Mouse (Mus musculus) mouse trophoblast stem cell (cell line): ENCODE measurements around the gene Pprc1.

Experiments
- in situ Hi-C, 2 experiments: fragments of 300-500 bp; cut with MseI, MboI; formaldehyde crosslinking; loops; 2 replicates in 1 of 2; 3 replicates in 1 of 2; pipeline ENCODE4 v1.15.1; 2025

The Pprc1 gene

DNA sequence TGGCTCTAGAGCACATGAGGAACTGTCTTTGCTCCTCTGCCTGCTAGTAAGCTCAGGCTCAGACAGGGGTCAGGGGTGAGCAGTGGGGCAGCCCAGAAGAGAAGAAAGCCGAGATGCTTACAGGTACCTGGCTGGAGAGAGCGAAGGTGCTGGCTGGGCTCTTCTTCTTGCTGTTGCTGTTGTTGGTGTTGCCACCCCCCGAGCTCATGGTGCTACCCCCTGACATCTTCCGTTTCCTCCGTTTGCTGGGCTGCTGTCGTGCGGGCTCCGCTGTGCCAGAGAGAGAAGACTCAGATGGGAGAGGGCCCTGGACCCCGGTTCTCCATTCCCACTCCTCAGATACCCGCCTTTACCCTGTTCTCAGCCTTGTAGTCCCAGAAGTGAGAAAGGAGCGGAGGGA is 10.8 kb upstream of the Pprc1 start:
- in situ Hi-C loops, result no loop called here

DNA sequence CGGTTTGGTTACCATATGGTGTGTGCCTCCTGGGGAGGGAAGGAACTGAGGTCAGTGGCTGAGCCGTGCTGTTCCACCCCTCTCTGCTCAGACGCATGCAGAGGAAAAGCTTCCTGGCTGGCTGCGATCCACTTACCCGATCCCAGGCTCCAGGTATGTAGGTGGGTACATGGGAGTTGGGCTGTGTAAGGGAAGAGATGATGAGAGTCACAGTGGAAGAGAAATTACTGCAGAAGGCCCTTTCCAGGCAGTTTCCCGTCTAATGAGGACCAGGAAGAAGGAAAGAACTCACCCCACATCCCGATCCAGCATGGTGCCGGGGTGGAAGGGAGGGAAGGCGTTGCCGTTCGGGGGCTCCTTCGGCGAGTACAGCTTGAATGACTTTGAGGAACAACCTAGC is 8.7 kb upstream of the Pprc1 start:
- in situ Hi-C loops, result no loop called here

DNA sequence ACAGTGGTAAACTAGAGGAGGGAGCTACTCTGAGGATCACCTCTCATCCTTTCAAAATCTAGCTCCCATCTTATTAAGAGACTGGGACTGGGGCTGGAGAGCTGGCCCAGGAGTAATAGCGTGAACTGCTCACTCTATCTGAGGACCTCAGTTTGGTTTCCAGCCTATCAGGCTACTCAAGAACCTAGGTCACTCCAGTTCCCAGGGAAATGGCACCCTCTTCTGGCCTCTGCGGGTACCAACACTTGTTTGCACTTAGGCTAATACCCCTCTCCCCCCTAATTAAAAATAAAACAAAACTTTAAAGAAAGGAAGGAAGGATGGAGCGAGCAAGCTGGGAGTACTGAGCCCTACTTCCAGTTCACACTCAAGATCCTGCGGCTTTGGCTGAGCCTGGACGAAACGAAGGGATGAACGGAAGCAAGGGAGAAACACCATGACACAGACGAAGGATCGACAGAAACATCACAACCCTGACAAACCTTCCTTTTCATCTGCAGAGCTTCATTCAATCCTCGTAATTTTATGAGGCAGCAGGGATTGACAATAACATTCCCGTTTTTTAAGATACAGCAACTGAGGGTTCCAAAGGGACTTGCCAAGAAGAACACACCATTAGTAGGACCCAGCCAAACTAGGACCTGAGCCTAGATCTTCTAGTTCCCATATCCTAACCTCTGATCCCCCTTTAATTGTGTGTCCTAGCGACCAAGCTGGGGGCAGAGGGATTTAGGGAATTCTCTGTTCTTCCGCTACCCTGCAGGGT is 8.0 kb upstream of the Pprc1 start:
- in situ Hi-C loops, result no loop called here

DNA sequence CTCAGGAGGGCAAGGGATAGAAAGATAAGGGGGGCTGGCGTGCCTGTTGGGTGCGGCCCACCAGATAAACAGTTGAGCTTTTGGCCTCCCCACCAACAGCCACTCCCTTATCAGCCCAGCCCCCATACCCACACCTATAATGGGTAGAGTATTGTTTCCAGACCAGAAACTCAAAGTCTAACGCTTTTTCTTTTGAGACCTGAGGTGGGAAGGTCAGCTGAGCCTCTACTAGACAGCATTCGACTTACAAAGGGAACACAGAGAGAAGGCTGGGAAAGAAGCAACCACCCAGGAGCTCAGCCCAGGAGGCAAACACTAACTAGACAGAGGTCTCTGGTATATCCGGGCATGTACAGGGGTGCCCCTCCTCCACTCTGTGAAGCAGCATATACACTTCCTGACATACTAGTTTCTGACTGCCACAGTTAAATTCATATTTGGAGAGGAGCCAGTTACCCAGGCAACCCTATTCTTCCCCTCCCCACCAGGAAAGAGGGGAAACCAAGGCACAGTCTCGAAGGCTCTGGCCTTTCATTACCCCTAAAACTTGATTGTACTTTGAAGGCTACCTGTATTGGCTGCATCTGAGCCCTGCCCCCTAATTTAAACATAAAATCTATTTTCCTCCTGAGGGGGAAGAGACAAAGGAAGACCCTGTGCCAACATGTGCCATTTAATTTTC is 7.3 kb upstream of the Pprc1 start:
- in situ Hi-C loops, result no loop called here

DNA sequence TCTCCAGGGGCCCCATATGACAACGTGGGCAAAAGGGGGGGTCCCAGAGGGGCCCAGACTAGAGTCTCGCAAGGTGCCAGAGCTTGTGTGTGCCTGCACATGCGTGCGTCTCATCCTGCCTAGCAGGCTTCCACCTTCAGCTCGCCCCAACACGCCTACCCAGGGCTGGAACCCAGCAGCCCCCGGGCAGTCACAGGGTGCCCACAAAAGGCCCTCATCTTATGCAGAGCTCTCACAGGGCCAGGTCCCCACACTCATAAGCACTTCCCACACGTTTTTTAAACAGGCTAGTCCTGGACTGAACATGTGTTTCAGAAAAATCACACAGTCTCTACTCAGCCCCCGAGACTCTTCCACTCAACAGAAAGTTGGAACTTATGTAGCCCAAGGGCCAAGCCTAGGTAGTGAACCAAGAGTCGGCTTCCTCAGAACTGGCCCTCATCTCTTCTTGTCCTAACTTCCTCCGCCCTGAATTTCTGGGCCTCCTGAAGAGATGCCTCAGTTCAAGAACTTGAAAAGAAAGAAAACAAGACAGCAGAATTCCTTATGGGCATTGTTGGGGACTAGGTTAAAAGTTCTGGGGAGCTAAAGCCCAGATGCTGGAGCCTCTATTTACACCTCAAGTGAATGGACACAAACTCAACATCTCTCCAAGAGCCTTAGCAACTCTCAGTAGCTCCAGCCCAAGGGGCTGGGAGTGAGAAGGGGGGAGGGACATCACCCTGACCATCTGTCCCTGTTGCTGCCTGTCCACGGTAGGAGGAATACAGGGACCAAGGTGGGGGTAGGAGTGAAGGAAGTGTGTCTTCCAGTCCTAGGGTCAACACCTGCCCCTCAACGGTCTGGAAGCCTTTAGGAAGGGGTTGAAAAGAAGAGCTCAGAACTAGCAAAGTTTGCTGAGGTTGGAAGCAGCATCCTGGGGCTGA is 6.5 kb upstream of the Pprc1 start:
- in situ Hi-C loops, result no loop called here

DNA sequence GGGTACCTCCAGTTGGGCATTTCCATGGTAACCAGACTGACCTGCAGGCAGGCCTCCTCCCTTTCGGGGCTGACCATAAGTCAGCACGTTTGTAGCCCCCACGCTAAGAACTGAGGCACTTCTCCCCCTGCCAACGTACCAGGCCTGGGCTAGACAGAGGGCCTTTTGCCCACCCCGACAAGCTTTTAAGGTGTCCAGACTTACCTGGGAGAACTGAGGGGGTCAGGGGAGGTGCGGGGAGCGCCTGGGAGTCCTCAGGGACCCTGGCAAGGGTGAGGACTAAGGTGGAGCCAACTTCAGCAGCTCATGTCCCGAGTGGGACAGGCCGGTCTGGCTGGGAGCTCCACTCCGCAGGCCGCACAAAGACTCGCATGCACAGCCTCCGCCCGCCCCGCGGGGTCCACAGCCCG is 5.8 kb upstream of the Pprc1 start:
- in situ Hi-C loops, result no loop called here

DNA sequence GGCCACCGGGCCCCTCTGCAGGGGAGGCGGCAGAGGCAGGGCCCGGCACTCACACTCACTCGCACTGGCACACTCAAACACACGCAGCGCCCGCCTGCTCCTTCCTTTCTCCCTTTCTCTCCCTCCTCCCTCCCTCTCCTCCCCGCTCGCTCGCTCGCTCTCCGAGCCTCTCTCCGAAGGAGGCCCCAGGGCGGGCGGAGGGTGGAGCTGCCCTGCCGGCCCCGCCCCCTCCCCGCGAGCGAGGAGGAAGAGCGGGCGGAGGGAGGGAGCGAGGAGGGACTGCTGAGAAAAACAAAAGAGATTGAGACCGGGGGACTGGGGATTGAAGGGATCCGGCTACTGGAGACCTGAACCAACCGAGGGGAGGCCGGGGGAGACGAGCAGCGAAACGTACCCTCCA is 5.2 kb upstream of the Pprc1 start:
- in situ Hi-C loops, result no loop called here

DNA sequence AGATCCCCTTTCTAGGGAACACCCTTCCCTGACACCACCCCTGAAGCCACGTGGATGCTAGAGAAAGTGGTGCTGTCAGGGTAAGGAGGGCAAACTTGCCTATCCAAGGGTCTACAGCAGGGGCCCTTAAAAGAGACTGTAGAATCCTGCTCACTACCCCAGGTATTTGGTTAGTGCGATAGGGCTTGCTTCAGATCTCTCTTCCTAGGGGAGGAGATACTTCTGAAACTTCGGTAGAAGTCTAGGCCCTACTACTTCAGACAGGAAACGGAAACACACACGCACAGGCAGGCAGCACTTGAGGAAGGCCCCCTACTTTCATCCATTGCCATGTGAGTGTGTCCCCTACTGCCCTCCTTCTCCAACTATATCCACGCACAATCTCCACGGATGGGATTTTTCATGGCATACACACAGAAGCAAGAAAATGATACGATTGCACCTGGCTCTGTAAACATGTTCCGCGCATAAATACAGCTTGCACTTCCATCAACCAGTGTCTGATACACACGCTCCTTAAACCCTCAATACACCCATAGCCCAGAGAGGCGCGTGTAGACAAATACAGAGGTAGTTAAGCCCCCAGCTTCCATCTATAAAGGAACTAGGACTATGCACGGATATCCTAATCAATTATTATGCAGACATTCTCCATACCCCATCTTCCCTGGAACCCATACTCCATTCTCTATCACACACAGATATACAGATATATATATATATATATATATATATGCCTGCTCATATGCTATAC is 4.4 kb upstream of the Pprc1 start:
- in situ Hi-C loops, result no loop called here

DNA sequence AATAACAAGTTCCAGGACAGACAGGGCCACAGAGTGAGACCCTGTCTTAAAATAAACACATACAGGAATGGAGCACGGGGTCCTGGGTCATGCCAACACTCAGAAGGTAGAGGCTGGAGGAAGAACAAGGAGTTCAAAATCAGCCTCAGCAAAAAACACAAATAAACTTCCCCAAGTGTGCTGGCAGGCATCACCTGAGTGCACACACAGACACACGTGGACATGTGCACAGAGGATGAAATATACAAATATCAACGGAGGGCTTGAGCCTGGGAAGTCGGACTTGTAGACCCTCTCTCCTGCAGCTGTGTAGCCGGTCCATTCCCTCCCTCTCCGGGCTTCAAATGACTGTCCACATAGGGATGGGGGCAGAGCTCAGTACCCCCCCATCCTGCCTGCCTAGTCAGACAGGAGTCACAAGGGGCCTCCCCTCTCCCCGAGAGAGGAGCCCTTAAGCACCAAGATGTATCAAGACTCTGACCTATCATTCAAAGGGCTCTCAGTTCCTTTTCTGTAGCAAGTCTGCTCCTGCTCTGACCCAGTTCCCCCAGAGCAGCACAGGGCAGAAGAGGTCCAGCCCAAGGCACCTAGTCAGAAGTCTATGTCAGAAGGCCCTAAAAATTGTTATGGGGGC is 3.3 kb upstream of the Pprc1 start:
- in situ Hi-C loops, result no loop called here

DNA sequence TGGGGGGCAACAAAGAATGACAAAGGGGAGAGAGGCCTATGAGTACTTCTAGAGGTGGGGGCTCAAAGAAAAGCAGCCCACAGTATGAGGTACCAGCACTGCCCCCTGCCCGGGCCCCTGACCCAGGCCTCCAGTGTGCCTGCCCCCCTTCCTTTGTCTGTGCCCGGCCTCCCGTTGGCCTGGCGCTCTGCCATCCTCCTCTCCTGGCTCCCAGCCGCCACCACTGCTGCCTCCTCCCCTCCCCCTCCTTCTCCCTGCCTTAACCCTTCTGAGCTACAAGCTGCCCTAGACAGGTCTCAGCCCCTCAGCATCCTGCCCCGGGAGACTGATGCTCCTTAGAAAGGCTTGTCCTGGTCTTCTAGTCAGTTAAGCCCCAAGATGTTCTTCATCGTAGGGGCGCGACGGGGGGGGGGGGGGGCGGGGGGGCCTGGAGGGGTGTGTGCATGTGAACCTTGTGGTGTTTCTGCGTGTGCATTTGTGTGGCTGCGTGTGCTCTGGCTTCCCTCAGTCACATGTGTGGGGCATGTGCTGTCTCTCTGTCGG is 2.7 kb upstream of the Pprc1 start:
- in situ Hi-C loops, result no loop called here

DNA sequence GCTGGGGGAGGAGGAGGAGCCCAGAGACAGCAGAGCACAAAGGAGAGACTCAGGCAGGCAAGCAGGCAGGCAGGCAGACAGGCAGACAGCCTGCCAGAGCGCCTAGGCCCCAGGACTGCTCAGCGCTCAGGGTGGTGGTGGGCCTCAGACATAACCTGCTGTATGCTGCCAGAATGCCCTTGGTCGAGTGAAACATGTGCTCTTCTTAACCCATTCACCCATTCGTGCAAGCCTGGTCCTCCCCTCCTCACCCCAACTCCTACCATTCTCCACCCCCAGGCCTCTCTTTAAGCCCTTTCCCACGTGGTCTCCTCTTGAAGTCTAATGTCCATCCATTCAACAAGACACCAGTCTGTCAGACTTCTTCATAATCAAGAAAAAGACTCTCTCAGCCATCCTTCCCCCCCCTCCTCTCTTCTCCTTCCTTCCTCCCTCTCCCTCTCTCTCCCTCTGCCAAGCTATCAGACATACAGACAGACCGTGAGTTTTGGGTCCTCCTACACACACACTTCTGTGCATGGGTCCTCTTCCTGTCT is 2.1 kb upstream of the Pprc1 start:
- in situ Hi-C loops, result no loop called here

DNA sequence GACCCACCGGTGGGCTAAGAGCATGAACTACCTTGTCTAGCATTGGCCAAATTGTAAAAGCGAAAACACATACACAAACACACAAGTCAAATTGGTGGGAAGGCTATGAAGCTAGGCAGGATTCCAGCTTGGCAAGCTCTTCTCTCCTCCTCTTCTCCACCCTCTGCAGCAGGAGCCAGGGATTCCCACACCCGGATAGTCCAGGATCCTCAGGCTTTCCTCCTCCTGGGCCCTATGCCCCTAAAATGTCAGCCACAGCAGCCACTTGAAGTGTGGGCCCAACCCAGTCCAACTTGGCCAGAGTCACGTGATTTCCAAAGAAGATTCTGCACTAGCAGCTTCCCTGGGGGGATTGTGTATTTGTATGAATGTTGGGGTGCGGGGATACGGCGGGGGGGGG is 1.3 kb upstream of the Pprc1 start:
- in situ Hi-C loops, result no loop called here

DNA sequence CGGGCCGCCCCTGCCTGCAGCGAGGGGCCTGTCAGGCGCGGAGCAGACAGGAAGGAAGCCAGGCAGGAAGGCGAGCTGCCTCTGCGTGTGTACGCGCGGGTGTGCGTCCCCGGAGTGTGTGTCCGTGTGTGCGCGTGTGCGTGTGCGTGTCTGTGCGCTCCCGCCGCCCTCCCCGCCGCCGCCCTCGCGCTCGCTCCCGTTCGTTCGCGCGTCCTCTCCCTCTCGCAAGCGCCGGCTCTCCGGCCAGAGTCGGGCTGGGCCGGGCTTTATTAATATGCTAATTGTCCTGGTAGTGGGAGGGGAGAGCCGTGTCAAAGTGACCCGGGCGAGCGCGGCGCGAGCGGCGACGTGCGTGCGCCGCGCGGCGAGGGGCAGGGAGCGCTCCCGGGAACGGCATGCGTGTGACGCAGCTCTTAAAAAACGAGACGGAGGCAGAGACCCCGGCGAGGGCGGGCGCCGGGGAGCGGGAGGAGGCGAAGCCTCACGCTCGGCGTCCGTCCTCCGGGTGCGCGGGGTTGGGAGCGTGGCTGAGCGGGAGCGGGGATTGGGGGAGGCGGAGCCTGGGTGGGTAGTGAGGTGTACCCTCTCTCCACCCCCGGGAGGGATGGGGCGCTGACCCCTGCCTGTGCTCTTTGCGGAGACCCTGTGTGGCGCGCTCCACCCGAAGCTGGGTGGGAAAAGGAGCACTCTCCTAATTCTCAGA is 458 bp downstream of the Pprc1 start, which contains the start of gene Ldb1:
Gene Ldb1, minus strand, starts transcription at position 222 of the 703 bp plus-strand sequence.
- in situ Hi-C loops, result no loop called here

DNA sequence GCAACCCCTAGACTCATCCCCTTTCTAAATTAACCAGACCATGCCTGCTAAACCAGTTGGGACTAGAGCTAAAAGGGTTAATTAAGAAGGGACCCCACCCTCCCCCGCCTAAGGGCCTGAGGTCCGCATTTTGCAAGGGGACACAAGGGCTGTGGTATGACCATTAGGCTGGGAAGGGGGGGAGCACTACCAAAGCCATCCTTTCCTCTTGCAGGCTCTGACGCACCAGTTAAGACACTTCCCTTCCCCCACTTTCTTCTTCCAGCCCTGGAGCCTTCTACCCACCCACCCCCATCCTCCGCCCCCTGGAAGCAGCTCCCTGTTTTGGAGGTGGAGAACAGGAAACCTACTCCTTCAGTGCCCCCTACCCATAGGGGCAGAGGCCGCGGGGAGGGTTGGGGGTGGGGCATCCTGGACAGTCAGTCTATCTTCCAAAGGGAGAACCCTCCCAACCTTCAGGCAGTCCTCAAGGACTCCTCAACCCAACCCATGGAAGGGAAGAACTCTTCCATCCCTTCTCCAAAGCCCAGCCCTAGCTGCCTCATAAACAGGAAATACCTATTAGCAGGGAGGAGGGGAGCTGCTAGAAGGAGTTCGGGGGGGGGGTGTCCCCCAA is 1.1 kb downstream of the Pprc1 start:
- in situ Hi-C loops, result no loop called here

DNA sequence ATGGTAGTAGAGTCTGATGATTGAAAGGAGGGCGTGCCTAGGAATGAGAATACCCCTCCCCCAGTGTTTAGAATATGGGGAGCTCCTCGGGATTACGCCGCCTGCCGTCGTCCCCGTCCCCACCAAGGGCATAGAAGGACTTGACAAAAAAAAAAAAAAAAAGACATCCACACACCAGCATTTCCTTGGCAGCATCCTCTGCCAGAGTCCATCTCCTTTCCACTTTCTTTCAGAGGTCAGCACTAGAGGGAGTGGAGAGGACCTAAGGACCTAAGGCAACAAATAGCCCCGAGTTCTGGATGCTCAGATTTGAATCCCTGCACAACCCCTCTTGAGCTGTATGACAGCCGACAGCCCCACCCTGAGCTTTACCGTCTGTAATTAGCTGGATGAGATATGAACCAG is 1.9 kb downstream of the Pprc1 start:
- in situ Hi-C loops, result no loop called here

DNA sequence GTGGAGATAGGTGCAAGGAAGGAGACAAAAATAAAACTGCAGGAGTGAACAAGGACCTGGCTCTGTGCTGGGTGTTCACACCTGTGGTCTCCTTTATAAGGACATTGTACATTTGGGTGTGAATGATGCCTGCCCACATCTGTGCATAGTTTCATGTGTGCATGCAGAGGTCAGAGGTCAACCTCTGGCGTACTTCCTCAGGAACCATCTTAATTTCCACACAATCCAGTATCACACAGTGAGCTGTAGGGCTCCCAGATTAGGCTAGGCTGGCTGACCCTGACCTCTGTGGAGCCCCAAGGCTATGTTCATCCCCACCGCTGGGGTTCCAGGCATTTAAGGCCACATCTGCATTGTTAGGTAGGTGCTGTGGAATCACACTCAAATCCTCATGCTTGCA is 2.7 kb downstream of the Pprc1 start:
- in situ Hi-C loops, result no loop called here

DNA sequence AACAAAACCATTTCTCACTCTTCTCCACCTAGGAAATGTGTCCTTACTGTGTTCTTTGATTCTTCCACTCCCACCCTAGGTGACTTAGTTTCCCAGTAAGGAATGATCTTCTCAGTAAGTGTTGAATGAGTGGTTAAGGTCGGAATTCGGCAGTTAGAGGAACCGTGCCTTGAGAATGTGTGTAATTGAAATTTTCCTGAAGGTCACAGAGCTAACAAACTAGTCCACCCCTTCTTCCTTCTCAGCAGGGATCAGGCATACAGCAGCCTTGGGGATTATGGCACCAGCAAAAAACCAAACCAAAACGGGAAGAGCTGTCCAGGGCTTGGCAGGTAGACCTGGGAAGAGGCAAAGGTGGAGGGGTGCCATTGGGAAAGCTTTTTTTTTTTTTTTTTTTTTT is 4.4 kb downstream of the Pprc1 start:
- in situ Hi-C loops, result no loop called here

DNA sequence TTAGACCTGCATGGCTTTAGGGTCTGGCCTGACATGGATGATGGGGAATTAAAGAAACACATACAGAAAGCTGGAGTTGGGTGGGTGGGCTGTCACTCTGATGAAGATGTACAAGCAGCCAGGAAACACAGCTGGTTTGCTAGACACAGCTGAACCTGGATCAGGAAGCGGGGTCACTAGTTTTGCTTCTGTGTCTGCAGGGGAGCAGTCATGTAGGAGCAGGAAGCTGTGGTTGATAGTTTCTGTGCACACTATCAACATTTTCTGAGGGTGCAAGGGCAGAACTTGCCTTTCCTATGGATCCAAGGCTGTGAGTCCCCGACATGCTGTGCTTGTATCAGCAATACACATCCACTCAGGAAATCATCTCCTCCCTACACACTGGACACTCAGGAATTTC is 5.8 kb downstream of the Pprc1 start:
- in situ Hi-C loops, result no loop called here

DNA sequence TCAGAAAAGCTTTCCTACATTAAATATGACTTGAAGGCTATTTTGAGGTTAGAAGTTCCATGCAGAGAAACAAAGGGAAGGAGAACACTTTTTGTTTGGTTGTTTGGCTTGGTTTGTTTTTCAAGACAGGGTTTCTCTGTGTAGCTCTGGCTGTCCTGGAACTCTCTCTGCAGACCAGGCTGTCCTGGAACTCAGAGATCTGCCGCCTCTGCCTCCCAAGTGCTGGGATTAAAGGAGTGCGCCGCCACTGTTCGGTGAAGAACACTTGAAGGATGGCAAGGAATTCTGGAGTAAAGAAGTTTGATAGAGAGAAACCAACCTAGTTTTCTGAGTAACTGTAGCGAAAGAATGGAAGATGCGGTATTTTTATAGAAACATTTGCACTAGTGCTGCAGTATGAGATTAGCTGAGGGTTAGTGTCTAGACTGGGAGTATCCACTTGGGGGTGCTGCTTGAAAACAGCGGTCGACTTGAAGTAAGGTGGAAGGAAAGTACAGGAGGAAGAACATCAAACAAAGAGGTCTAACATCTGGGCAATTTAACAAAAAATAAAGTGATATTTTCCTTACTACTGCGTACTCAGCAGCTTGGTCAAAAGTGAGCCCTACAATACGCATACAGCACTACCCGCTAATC is 11.2 kb downstream of the Pprc1 start:
- in situ Hi-C loops, result no loop called here
